Mouse (Mus musculus) hindbrain, embryonic 14.5 days (tissue): ENCODE results near the gene Psen1. TPM values are rescaled to one million over a fixed set of nuclear protein-coding genes. Genes with fewer than 3 reads are reported as not detected.

Experiments
- ATAC-seq: fragments of 200-750 bp; cut with Nextera tagmentation; 2 replicates; pipeline ENCODE4 v1.8.0; 2017; ENCODE audit warnings: moderate number of reproducible peaks, mild to moderate bottlenecking, moderate TSS enrichment, moderate library complexity; ENCODE audit not compliant: low FRiP score
- DNase-seq: peaks from one replicate; pipeline ENCODE4 v3.0.0-alpha.2; 2015; ENCODE audit warnings: low spot score
- H3K27ac ChIP-seq: fragments of 300-500 bp; sonication (generic); 2 replicates; pipeline ENCODE4 v1.5.1; 2014; ENCODE audit warnings: mild to moderate bottlenecking, moderate library complexity
- H3K27me3 ChIP-seq: fragments of 300-500 bp; sonication (generic); 2 replicates; pipeline ENCODE4 v1.6.1; 2014; ENCODE audit warnings: mild to moderate bottlenecking, low read length, mixed read lengths; ENCODE audit not compliant: control insufficient read depth, insufficient read depth
- H3K36me3 ChIP-seq: fragments of 300-500 bp; sonication (generic); replicated peaks from 2 replicates; pipeline ENCODE4 v1.6.1; 2014; ENCODE audit not compliant: control insufficient read depth, insufficient read depth
- H3K4me1 ChIP-seq: fragments of 300-500 bp; sonication (generic); replicated peaks from 2 replicates; pipeline ENCODE4 v1.6.1; 2014; ENCODE audit warnings: antibody characterized with exemption, low read length, mixed read lengths; ENCODE audit not compliant: control insufficient read depth, insufficient read depth
- H3K4me2 ChIP-seq: fragments of 300-500 bp; sonication (generic); replicated peaks from 2 replicates; pipeline ENCODE4 v1.6.1; 2014; ENCODE audit warnings: mild to moderate bottlenecking, moderate library complexity
- H3K4me3 ChIP-seq: fragments of 300-500 bp; sonication (generic); replicated peaks from 2 replicates; pipeline ENCODE4 v1.5.1; 2014; ENCODE audit warnings: mild to moderate bottlenecking, low read length
- H3K9ac ChIP-seq: fragments of 300-500 bp; sonication (generic); 2 replicates; pipeline ENCODE4 v1.6.1; 2014
- H3K9me3 ChIP-seq: fragments of 300-500 bp; sonication (generic); 2 replicates; pipeline ENCODE4 v1.6.1; 2016; ENCODE audit warnings: low read length; ENCODE audit not compliant: control insufficient read depth
- WGBS: fragments of 180-500 bp; shearing (Covaris S2); extraction: QIAGEN DNeasy Blood & Tissue Kit; methylation state at CpG from one replicate; pipeline ENCODE4 v1.1.7; 2014; 5-methylcytosine and 5-hydroxymethylcytosine counted together
- polyA plus RNA-seq: library from polyadenylated mRNA; unstranded; fragments of >200 nt; fragmentation: Nextera tagmentation; extraction: Ambion mirVana; gene quantifications from 2 replicates; pipeline ENCODE4 v1.2.1, GENCODE M21; 2014

The Psen1 gene
- polyA plus RNA-seq, 1 experiment from 2014 or later: 75.0 TPM

- Histone ChIP-seq H3K27me3 (no peaks in the 10 kb centered on the region), H3K4me2 (no peak overlapping the region), H3K36me3 (peaks cover 9% of the 10 kb centered on the region; the same call in 1 of the 2 replicates), H3K4me3 (no peak overlapping the region), H3K27ac (no peak overlapping the region), H3K9me3 (no peaks in the 10 kb centered on the region), H3K4me1 (peaks cover 4% of the 10 kb centered on the region; the same call in 1 of the 2 replicates), H3K9ac (no peak overlapping the region)
- ATAC-seq: no peak
- no peak for DNase-seq
- 76% methylated on average over 5 of the region's 5 CpGs for WGBS
Measured at GRCm38 (mm10) chr12:83741722-83742121, 53.8 kb downstream of the Psen1 start.

- H3K4me2 ChIP-seq: no peak overlapping the region
- no peak overlapping the region for H3K9ac ChIP-seq
- H3K27me3 ChIP-seq: no peaks in the 10 kb centered on the region
- peaks cover 6% of the 10 kb centered on the region; the same call in 1 of the 2 replicates for H3K36me3 ChIP-seq
- peaks cover 4% of the 10 kb centered on the region; the same call in 1 of the 2 replicates for H3K4me1 ChIP-seq
- H3K27ac ChIP-seq: no peak overlapping the region
- DNase-seq: no peak
- no peak for ATAC-seq
- no peak overlapping the region for H3K4me3 ChIP-seq
- 86% methylated on average over 4 of the region's 4 CpGs for WGBS
- no peaks in the 10 kb centered on the region for H3K9me3 ChIP-seq
Measured at GRCm38 (mm10) chr12:83742834-83743233, 54.9 kb downstream of the Psen1 start.

GRCm38 (mm10) chr12:83743712-83744111 is 55.8 kb downstream of the Psen1 start:
- H3K4me3 ChIP-seq: no peak overlapping the region
- no peak for DNase-seq
- 92% methylated on average over 3 of the region's 3 CpGs for WGBS
- H3K9me3 ChIP-seq: no peaks in the 10 kb centered on the region
- H3K27ac ChIP-seq: no peak overlapping the region
- H3K4me1 ChIP-seq: peaks cover 4% of the 10 kb centered on the region; the same call in 1 of the 2 replicates
- no peaks in the 10 kb centered on the region for H3K27me3 ChIP-seq
- no peak for ATAC-seq
- peaks cover 6% of the 10 kb centered on the region; the same call in 1 of the 2 replicates for H3K36me3 ChIP-seq
- H3K4me2 ChIP-seq: no peak overlapping the region
- no peak overlapping the region for H3K9ac ChIP-seq

DNA sequence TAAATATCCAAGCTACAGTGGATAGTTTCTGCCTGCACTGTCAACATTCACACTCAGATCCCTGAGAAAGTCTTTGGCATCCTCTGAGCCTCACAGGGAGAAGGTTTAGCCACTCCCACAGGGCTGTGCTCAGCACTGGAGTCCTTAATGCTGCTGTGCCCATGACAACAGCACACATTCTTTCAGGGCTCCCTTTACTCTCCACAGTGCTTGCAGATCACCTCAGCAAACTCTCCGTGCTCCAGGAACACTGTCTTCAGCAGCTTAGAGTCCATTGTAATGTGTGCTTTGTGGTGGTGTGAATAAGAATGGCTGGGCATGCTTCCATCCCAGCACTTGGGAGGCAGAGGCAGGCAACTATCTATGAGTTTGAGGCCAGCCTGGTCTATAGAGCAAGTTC is 61.2 kb downstream of the Psen1 start:
- no peaks in the 10 kb centered on the region for H3K36me3 ChIP-seq
- H3K4me3 ChIP-seq: no peak overlapping the region
- H3K27me3 ChIP-seq: no peaks in the 10 kb centered on the region
- no peak overlapping the region for H3K4me2 ChIP-seq
- no peak overlapping the region for H3K9ac ChIP-seq
- H3K4me1 ChIP-seq: peaks cover 4% of the 10 kb centered on the region; the same call in 1 of the 2 replicates
- H3K9me3 ChIP-seq: no peaks in the 10 kb centered on the region
- 55% methylated on average over 1 of the region's 1 CpGs for WGBS
- no peak overlapping the region for H3K27ac ChIP-seq
- ATAC-seq: no peak
- DNase-seq: no peak

DNA sequence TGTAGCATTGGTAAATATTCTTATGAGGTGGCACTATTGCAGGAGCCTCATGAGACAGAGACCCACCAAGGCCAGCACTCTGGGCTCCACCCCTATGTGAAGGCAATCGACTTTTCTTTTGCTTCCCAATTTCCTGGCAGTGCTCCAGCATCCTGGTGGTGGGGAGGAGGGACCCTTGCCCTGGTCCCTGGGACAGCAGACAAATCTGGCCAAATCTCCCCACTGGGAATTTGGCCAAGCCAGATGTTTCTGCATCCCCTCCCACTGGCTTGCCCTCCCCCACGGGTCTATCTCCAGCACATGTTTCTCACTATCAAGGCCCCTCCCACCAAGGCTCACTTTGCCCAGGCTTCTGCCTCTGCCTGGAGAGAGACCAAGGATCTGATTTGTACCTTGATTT is 64.5 kb downstream of the Psen1 start:
- ATAC-seq: no peak
- no peak for DNase-seq
- Histone ChIP-seq H3K9ac (no peak overlapping the region), H3K9me3 (no peaks in the 10 kb centered on the region), H3K27ac (no peak overlapping the region), H3K36me3 (no peaks in the 10 kb centered on the region), H3K4me1 (no peaks in the 10 kb centered on the region), H3K4me2 (no peak overlapping the region), H3K27me3 (no peaks in the 10 kb centered on the region), H3K4me3 (no peak overlapping the region)
- WGBS: 54% methylated on average over 2 of the region's 2 CpGs

- DNase-seq (no peak), ATAC-seq (no peak)
- Histone ChIP-seq H3K4me1 (peaks cover 6% of the 10 kb centered on the region), H3K9me3 (no peaks in the 10 kb centered on the region), H3K4me3 (no peak overlapping the region), H3K36me3 (no peaks in the 10 kb centered on the region), H3K27ac (no peak overlapping the region), H3K27me3 (peaks cover 4% of the 10 kb centered on the region; the same call in 1 of the 2 replicates), H3K9ac (no peak overlapping the region), H3K4me2 (no peak overlapping the region)
- WGBS: 65% methylated on average over 10 of the region's 10 CpGs
Measured at GRCm38 (mm10) chr12:83758735-83759134, 70.8 kb downstream of the Psen1 start.

GRCm38 (mm10) chr12:83760201-83760600 is 72.2 kb downstream of the Psen1 start:
- no peak for DNase-seq
- no peak for ATAC-seq
- 86% methylated on average over 2 of the region's 2 CpGs for WGBS
- H3K9me3 ChIP-seq: no peaks in the 10 kb centered on the region
- H3K27me3 ChIP-seq: peaks cover 8% of the 10 kb centered on the region; the same call in 1 of the 2 replicates
- no peak overlapping the region for H3K4me3 ChIP-seq
- peaks cover 13% of the 10 kb centered on the region for H3K4me1 ChIP-seq
- H3K36me3 ChIP-seq: no peaks in the 10 kb centered on the region
- H3K27ac ChIP-seq: no peak overlapping the region
- H3K4me2 ChIP-seq: no peak overlapping the region
- no peak overlapping the region for H3K9ac ChIP-seq

- 23% methylated on average over 4 of the region's 4 CpGs for WGBS
- Histone ChIP-seq H3K9ac (no peak overlapping the region), H3K4me1 (peaks cover 13% of the 10 kb centered on the region), H3K27me3 (peaks cover 8% of the 10 kb centered on the region; the same call in 1 of the 2 replicates), H3K4me2 (no peak overlapping the region), H3K9me3 (no peaks in the 10 kb centered on the region), H3K27ac (no peak overlapping the region), H3K4me3 (no peak overlapping the region), H3K36me3 (no peaks in the 10 kb centered on the region)
- no peak for DNase-seq
- ATAC-seq: no peak
Measured at GRCm38 (mm10) chr12:83762706-83763105, 74.8 kb downstream of the Psen1 start.

- Histone ChIP-seq H3K27me3 (peaks cover 8% of the 10 kb centered on the region; the same call in 1 of the 2 replicates), H3K4me2 (peak within 1 kb of the TSS; percentile 59), H3K4me3 (peak within 1 kb of the TSS; percentile 15; the same call in 1 of the 2 replicates), H3K36me3 (no peaks in the 10 kb centered on the region), H3K27ac (no peak within 1 kb of the TSS), H3K4me1 (peaks cover 13% of the 10 kb centered on the region), H3K9me3 (no peaks in the 10 kb centered on the region), H3K9ac (peak within 1 kb of the TSS; percentile 40; the same call in 1 of the 2 replicates)
- ATAC-seq (peak; percentile 41; the same call in 1 of the 2 replicates), DNase-seq (no peak)
- WGBS: 11% methylated on average over 29 of the region's 31 CpGs
Measured at GRCm38 (mm10) chr12:83763311-83764043, 75.5 kb downstream of the Psen1 start, which contains the start of gene Papln. Gene Papln, plus strand, starts transcription at chr12:83763634.
